Mouse (Mus musculus): ENCODE results near the gene 5330417C22Rik. TPM values are rescaled to one million over a fixed set of nuclear protein-coding genes. Genes with fewer than 3 reads are reported as not detected.

5330417C22Rik gene
- total and polyA plus RNA-seq, 3 experiments = 0.08 to 0.31 TPM; not detected in 1

- Histone ChIP-seq H3K27ac (ENCODE audit: control insufficient read depth, low read depth, low read length) (no peak overlapping the region), H3K4me1 (ENCODE audit: control insufficient read depth in 1 of 2, insufficient read depth in 2 of 2, low read length in 2 of 2) (no peaks in the 10 kb centered on the region), H3K27me3 (ENCODE audit: control insufficient read depth in 1 of 2, insufficient read depth in 2 of 2, low read length in 2 of 2) (no peaks in the 10 kb centered on the region), H3K36me3 (ENCODE audit: control insufficient read depth in 1 of 2, insufficient read depth in 2 of 2, low read length in 2 of 2) (peaks cover 0 to 38% of the 10 kb centered on the region in 2 experiments; a peak in 2 of 4 replicates), H3K9ac (ENCODE audit: control insufficient read depth, low read depth, low read length, poor library complexity, severe bottlenecking) (no peak overlapping the region), H3K79me2 (ENCODE audit: control insufficient read depth, insufficient read depth, low read length, poor library complexity) (peaks cover 7% of the 10 kb centered on the region), H3K9me3 (replicated peaks; ENCODE audit: insufficient read depth, low read length) (no peaks in the 10 kb centered on the region), H3K4me3 (ENCODE audit: control insufficient read depth in 1 of 2, insufficient read depth in 1 of 2, low read depth in 2 of 2, low read length in 2 of 2) (no peak overlapping the region)
- DNase-seq (ENCODE audit: low read depth, low spot score) = no peak
- TF ChIP-seq MAZ (IDR thresholded peaks at IDR 0.05; ENCODE audit: low read depth, low read length) (no peak), TBP (IDR thresholded peaks at IDR 0.05; ENCODE audit: low read depth, low read length) (no peak), NELFE (IDR thresholded peaks at IDR 0.05; ENCODE audit: low read depth, low read length) (no peak), MAFK (IDR thresholded peaks at IDR 0.05; ENCODE audit: borderline replicate concordance, low read depth, low read length) (no peak), USF2 (IDR thresholded peaks at IDR 0.05; ENCODE audit: borderline replicate concordance in 1 of 2, insufficient read depth in 1 of 2, low read depth in 1 of 2, low read length in 2 of 2) (no peak), BHLHE40 (IDR thresholded peaks at IDR 0.05; ENCODE audit: borderline replicate concordance, low read depth, low read length) (no peak)
Measured at GRCm38 (mm10) chr3:108433188-108433880, 103.0 kb downstream of the 5330417C22Rik start.

- peaks cover 2% of the 10 kb centered on the region; the same call in 1 of the 2 replicates for H3K79me2 ChIP-seq (ENCODE audit: control insufficient read depth, insufficient read depth, low read length, poor library complexity)
- DNase-seq (ENCODE audit: low read depth, low spot score) = no peak
- no peaks in the 10 kb centered on the region for H3K9me3 ChIP-seq (replicated peaks; ENCODE audit: insufficient read depth, low read length)
- H3K4me3 ChIP-seq (ENCODE audit: control insufficient read depth in 1 of 2, insufficient read depth in 1 of 2, low read depth in 2 of 2, low read length in 2 of 2) = no peak overlapping the region
- H3K27ac ChIP-seq (ENCODE audit: control insufficient read depth, low read depth, low read length) = no peak overlapping the region
- H3K9ac ChIP-seq (ENCODE audit: control insufficient read depth, low read depth, low read length, poor library complexity, severe bottlenecking) = no peak overlapping the region
- TF ChIP-seq ZC3H11A (IDR thresholded peaks at IDR 0.05; ENCODE audit: low read depth, low read length) (no peak), HCFC1 (IDR thresholded peaks at IDR 0.05; ENCODE audit: low read depth, low read length) (no peak), ZMIZ1 (IDR thresholded peaks at IDR 0.05; ENCODE audit: low read depth, low read length) (no peak), JUND (IDR thresholded peaks at IDR 0.05; ENCODE audit: low read depth, low read length) (no peak), E2F4 (IDR thresholded peaks at IDR 0.05; ENCODE audit: borderline replicate concordance, low read depth, low read length) (no peak), ELF1 (IDR thresholded peaks at IDR 0.05; ENCODE audit: low read depth, low read length) (no peak), ZNF384 (IDR thresholded peaks at IDR 0.05; ENCODE audit: low read depth, low read length) (no peak), GABPA (IDR thresholded peaks at IDR 0.05; ENCODE audit: low read depth, low read length) (no peak), MAZ (IDR thresholded peaks at IDR 0.05; ENCODE audit: low read depth, low read length) (no peak), TCF12 (IDR thresholded peaks at IDR 0.05; ENCODE audit: low read depth, low read length) (no peak), GATA1 (IDR thresholded peaks at IDR 0.05; ENCODE audit: low read depth, low read length) (no peak), POLR2AphosphoS2 (IDR thresholded peaks at IDR 0.05; ENCODE audit: low read length) (no peak), MXI1 (IDR thresholded peaks at IDR 0.05; ENCODE audit: low read depth, low read length) (no peak), BHLHE40 (IDR thresholded peaks at IDR 0.05; ENCODE audit: borderline replicate concordance, low read depth, low read length) (no peak), MYC (IDR thresholded peaks at IDR 0.05; ENCODE audit: low read depth, low read length) (no peak)
- H3K4me1 ChIP-seq (ENCODE audit: control insufficient read depth in 1 of 2, insufficient read depth in 2 of 2, low read length in 2 of 2) = no peaks in the 10 kb centered on the region
- no peaks in the 10 kb centered on the region for H3K27me3 ChIP-seq (ENCODE audit: control insufficient read depth in 1 of 2, insufficient read depth in 2 of 2, low read length in 2 of 2)
- H3K36me3 ChIP-seq (ENCODE audit: control insufficient read depth in 1 of 2, insufficient read depth in 2 of 2, low read length in 2 of 2) = peaks cover 0 to 43% of the 10 kb centered on the region in 2 experiments; a peak in 2 of 4 replicates
Measured at GRCm38 (mm10) chr3:108432542-108433187, 103.7 kb downstream of the 5330417C22Rik start.

All from MEL (cell line).